Mouse (Mus musculus): Measurements from ENCODE around the gene Opcml. TPM values are rescaled to one million over a fixed set of nuclear protein-coding genes. Genes with fewer than 3 reads are reported as not detected.

Opcml gene
- polyA plus RNA-seq, 1 experiment from 2014 or later, result 1.8 TPM

- Histone ChIP-seq H3K9me3 (no peaks in the 10 kb centered on the region), H3K4me3 (no peak overlapping the region), H3K36me3 (no peaks in the 10 kb centered on the region), H3K9ac (no peak overlapping the region), H3K4me2 (no peak overlapping the region), H3K27me3 (replicated peaks) (no peaks in the 10 kb centered on the region), H3K4me1 (no peaks in the 10 kb centered on the region), H3K27ac (replicated peaks) (no peak overlapping the region)
- WGBS, result 89% methylated on average over 3 of the region's 3 CpGs
- ATAC-seq (ENCODE audit: extremely low read depth, insufficient number of reproducible peaks, low FRiP score, low TSS enrichment), result no peak
Observed at GRCm38 (mm10) chr9:28822060-28822459, 1031.5 kb downstream of the Opcml start.

GRCm38 (mm10) chr9:28822466-28822865, 1031.9 kb downstream of the Opcml start:
- Histone ChIP-seq H3K9me3 (no peaks in the 10 kb centered on the region), H3K4me1 (no peaks in the 10 kb centered on the region), H3K27me3 (replicated peaks) (no peaks in the 10 kb centered on the region), H3K4me3 (no peak overlapping the region), H3K27ac (replicated peaks) (no peak overlapping the region), H3K4me2 (no peak overlapping the region), H3K36me3 (no peaks in the 10 kb centered on the region), H3K9ac (no peak overlapping the region)
- 59% methylated on average over 5 of the region's 5 CpGs for WGBS
- ATAC-seq (ENCODE audit: extremely low read depth, insufficient number of reproducible peaks, low FRiP score, low TSS enrichment), result no peak

- Histone ChIP-seq H3K4me1 (no peaks in the 10 kb centered on the region), H3K27me3 (replicated peaks) (no peaks in the 10 kb centered on the region), H3K4me3 (no peak overlapping the region), H3K9me3 (no peaks in the 10 kb centered on the region), H3K4me2 (no peak overlapping the region), H3K9ac (no peak overlapping the region), H3K36me3 (no peaks in the 10 kb centered on the region), H3K27ac (replicated peaks) (no peak overlapping the region)
- WGBS, result 85% methylated on average over 2 of the region's 2 CpGs
- no peak for ATAC-seq (ENCODE audit: extremely low read depth, insufficient number of reproducible peaks, low FRiP score, low TSS enrichment)
Observed at GRCm38 (mm10) chr9:28825821-28826220, 1035.2 kb downstream of the Opcml start.

GRCm38 (mm10) chr9:28845961-28846570, 1055.5 kb downstream of the Opcml start:
- H3K4me1 ChIP-seq, result no peaks in the 10 kb centered on the region
- H3K4me2 ChIP-seq, result no peak overlapping the region
- ATAC-seq (ENCODE audit: extremely low read depth, insufficient number of reproducible peaks, low FRiP score, low TSS enrichment), result no peak
- no peak overlapping the region for H3K27ac ChIP-seq (replicated peaks)
- H3K4me3 ChIP-seq, result no peak overlapping the region
- H3K9ac ChIP-seq, result no peak overlapping the region
- 62% methylated on average over 2 of the region's 2 CpGs for WGBS
- H3K27me3 ChIP-seq (replicated peaks), result no peaks in the 10 kb centered on the region
- H3K36me3 ChIP-seq, result no peaks in the 10 kb centered on the region
- no peaks in the 10 kb centered on the region for H3K9me3 ChIP-seq

GRCm38 (mm10) chr9:28855826-28856225, 1065.3 kb downstream of the Opcml start:
- Histone ChIP-seq H3K27me3 (replicated peaks) (no peaks in the 10 kb centered on the region), H3K4me2 (no peak overlapping the region), H3K9ac (no peak overlapping the region), H3K9me3 (no peaks in the 10 kb centered on the region), H3K27ac (replicated peaks) (no peak overlapping the region), H3K4me1 (no peaks in the 10 kb centered on the region), H3K36me3 (no peaks in the 10 kb centered on the region), H3K4me3 (no peak overlapping the region)
- ATAC-seq (ENCODE audit: extremely low read depth, insufficient number of reproducible peaks, low FRiP score, low TSS enrichment), result no peak
- WGBS, result 61% methylated on average over 7 of the region's 7 CpGs

- H3K9me3 ChIP-seq, result no peaks in the 10 kb centered on the region
- H3K4me1 ChIP-seq, result no peaks in the 10 kb centered on the region
- no peak overlapping the region for H3K27ac ChIP-seq (replicated peaks)
- WGBS, result 74% methylated on average over 4 of the region's 4 CpGs
- H3K27me3 ChIP-seq (replicated peaks), result no peaks in the 10 kb centered on the region
- no peak for ATAC-seq (ENCODE audit: extremely low read depth, insufficient number of reproducible peaks, low FRiP score, low TSS enrichment)
- no peak overlapping the region for H3K9ac ChIP-seq
- H3K4me2 ChIP-seq, result no peak overlapping the region
- H3K4me3 ChIP-seq, result no peak overlapping the region
- H3K36me3 ChIP-seq, result no peaks in the 10 kb centered on the region
Observed at GRCm38 (mm10) chr9:28861983-28862382, 1071.4 kb downstream of the Opcml start.

- H3K4me2 ChIP-seq, result no peak overlapping the region
- WGBS, result 68% methylated on average over 3 of the region's 3 CpGs
- 0 out of 2 replicates have a peak, but pooled peaks cover 4% of the 10 kb centered on the region for H3K4me1 ChIP-seq
- no peak overlapping the region for H3K9ac ChIP-seq
- H3K9me3 ChIP-seq, result no peaks in the 10 kb centered on the region
- no peaks in the 10 kb centered on the region for H3K36me3 ChIP-seq
- no peaks in the 10 kb centered on the region for H3K27me3 ChIP-seq (replicated peaks)
- no peak for ATAC-seq (ENCODE audit: extremely low read depth, insufficient number of reproducible peaks, low FRiP score, low TSS enrichment)
- H3K4me3 ChIP-seq, result no peak overlapping the region
- H3K27ac ChIP-seq (replicated peaks), result no peak overlapping the region
Observed at GRCm38 (mm10) chr9:28867256-28867655, 1076.7 kb downstream of the Opcml start.

GRCm38 (mm10) chr9:28870478-28870877, 1079.9 kb downstream of the Opcml start:
- Histone ChIP-seq H3K4me3 (no peak overlapping the region), H3K9me3 (no peaks in the 10 kb centered on the region), H3K9ac (no peak overlapping the region), H3K4me2 (no peak overlapping the region), H3K27ac (replicated peaks) (no peak overlapping the region), H3K27me3 (replicated peaks) (no peaks in the 10 kb centered on the region), H3K36me3 (no peaks in the 10 kb centered on the region), H3K4me1 (0 out of 2 replicates have a peak, but pooled peaks cover 4% of the 10 kb centered on the region)
- 40% methylated on average over 1 of the region's 1 CpGs for WGBS
- no peak for ATAC-seq (ENCODE audit: extremely low read depth, insufficient number of reproducible peaks, low FRiP score, low TSS enrichment)

- no peak overlapping the region for H3K27ac ChIP-seq (replicated peaks)
- no peak overlapping the region for H3K4me2 ChIP-seq
- no peaks in the 10 kb centered on the region for H3K9me3 ChIP-seq
- 47% methylated on average over 1 of the region's 1 CpGs for WGBS
- ATAC-seq (ENCODE audit: extremely low read depth, insufficient number of reproducible peaks, low FRiP score, low TSS enrichment), result no peak
- no peaks in the 10 kb centered on the region for H3K36me3 ChIP-seq
- H3K9ac ChIP-seq, result no peak overlapping the region
- no peaks in the 10 kb centered on the region for H3K27me3 ChIP-seq (replicated peaks)
- no peak overlapping the region for H3K4me3 ChIP-seq
- no peaks in the 10 kb centered on the region for H3K4me1 ChIP-seq
Observed at GRCm38 (mm10) chr9:28882566-28882965, 1092.0 kb downstream of the Opcml start.

GRCm38 (mm10) chr9:28891611-28892010, 1101.0 kb downstream of the Opcml start:
- no peaks in the 10 kb centered on the region for H3K36me3 ChIP-seq
- no peak overlapping the region for H3K9ac ChIP-seq
- H3K27ac ChIP-seq (replicated peaks), result no peak overlapping the region
- H3K4me2 ChIP-seq, result no peak overlapping the region
- H3K4me1 ChIP-seq, result no peaks in the 10 kb centered on the region
- H3K4me3 ChIP-seq, result no peak overlapping the region
- no peaks in the 10 kb centered on the region for H3K27me3 ChIP-seq (replicated peaks)
- 76% methylated on average over 8 of the region's 8 CpGs for WGBS
- no peaks in the 10 kb centered on the region for H3K9me3 ChIP-seq
- ATAC-seq (ENCODE audit: extremely low read depth, insufficient number of reproducible peaks, low FRiP score, low TSS enrichment), result no peak

GRCm38 (mm10) chr9:28903291-28903690, 1112.7 kb downstream of the Opcml start:
- Histone ChIP-seq H3K4me1 (no peaks in the 10 kb centered on the region), H3K9ac (no peak overlapping the region), H3K4me2 (no peak overlapping the region), H3K27me3 (replicated peaks) (no peaks in the 10 kb centered on the region), H3K9me3 (no peaks in the 10 kb centered on the region), H3K4me3 (no peak overlapping the region), H3K27ac (replicated peaks) (no peak overlapping the region), H3K36me3 (no peaks in the 10 kb centered on the region)
- 79% methylated on average over 1 of the region's 1 CpGs for WGBS
- ATAC-seq (ENCODE audit: extremely low read depth, insufficient number of reproducible peaks, low FRiP score, low TSS enrichment), result no peak

- Histone ChIP-seq H3K4me1 (no peaks in the 10 kb centered on the region), H3K27ac (replicated peaks) (no peak overlapping the region), H3K27me3 (replicated peaks) (no peaks in the 10 kb centered on the region), H3K36me3 (no peaks in the 10 kb centered on the region), H3K4me3 (no peak overlapping the region), H3K9ac (no peak overlapping the region), H3K9me3 (no peaks in the 10 kb centered on the region), H3K4me2 (no peak overlapping the region)
- 73% methylated on average over 4 of the region's 4 CpGs for WGBS
- ATAC-seq (ENCODE audit: extremely low read depth, insufficient number of reproducible peaks, low FRiP score, low TSS enrichment), result no peak
Observed at GRCm38 (mm10) chr9:28909738-28910137, 1119.2 kb downstream of the Opcml start.

Data from heart, embryonic 13.5 days (tissue).